Mouse (Mus musculus): ENCODE results near the gene Hrh1. TPM values are rescaled to one million over a fixed set of nuclear protein-coding genes. Genes with fewer than 3 reads are reported as not detected.
A peak's percentile ranks its signal among the peaks of the same experiment; 100 is the strongest.

Hrh1 gene
- polyA plus RNA-seq, 1 experiment from 2014 or later = 0.19 TPM

- no peak overlapping the region for H3K9ac ChIP-seq (replicated peaks; ENCODE audit: low read depth)
- DNase-seq (ENCODE audit: low spot score) = no peak
- no peak overlapping the region for H3K4me2 ChIP-seq (replicated peaks; ENCODE audit: low read depth, low read length)
- no peaks in the 10 kb centered on the region for H3K27me3 ChIP-seq (replicated peaks; ENCODE audit: insufficient read depth, low read length)
- 54% methylated on average over 8 of the region's 8 CpGs for WGBS
- no peak overlapping the region for H3K27ac ChIP-seq (ENCODE audit: low read length)
- H3K36me3 ChIP-seq (ENCODE audit: insufficient read depth, low read length) = no peaks in the 10 kb centered on the region
- H3K9me3 ChIP-seq (ENCODE audit: low read length) = no peaks in the 10 kb centered on the region
- no peak for ATAC-seq
- H3K4me3 ChIP-seq (ENCODE audit: low read depth, low read length) = no peak overlapping the region
- H3K4me1 ChIP-seq (ENCODE audit: insufficient read depth, low read depth, low read length) = no peaks in the 10 kb centered on the region
- TF ChIP-seq CTCF (IDR thresholded peaks at IDR 0.05) = no peak
- no peak for TF ChIP-seq EP300 (IDR thresholded peaks at IDR 0.05)
Measured at GRCm38 (mm10) chr6:114411913-114412312, 14.2 kb downstream of the Hrh1 start.

GRCm38 (mm10) chr6:114414510-114414909 lies 16.8 kb downstream of the Hrh1 start:
- no peaks in the 10 kb centered on the region for H3K4me1 ChIP-seq (ENCODE audit: insufficient read depth, low read depth, low read length)
- no peak for ATAC-seq
- TF ChIP-seq EP300 (IDR thresholded peaks at IDR 0.05) (no peak), CTCF (IDR thresholded peaks at IDR 0.05) (no peak)
- no peak overlapping the region for H3K4me2 ChIP-seq (replicated peaks; ENCODE audit: low read depth, low read length)
- no peaks in the 10 kb centered on the region for H3K27me3 ChIP-seq (replicated peaks; ENCODE audit: insufficient read depth, low read length)
- no peak overlapping the region for H3K27ac ChIP-seq (ENCODE audit: low read length)
- WGBS = 57% methylated on average over 8 of the region's 8 CpGs
- no peak for DNase-seq (ENCODE audit: low spot score)
- H3K9me3 ChIP-seq (ENCODE audit: low read length) = no peaks in the 10 kb centered on the region
- H3K36me3 ChIP-seq (ENCODE audit: insufficient read depth, low read length) = no peaks in the 10 kb centered on the region
- no peak overlapping the region for H3K4me3 ChIP-seq (ENCODE audit: low read depth, low read length)
- H3K9ac ChIP-seq (replicated peaks; ENCODE audit: low read depth) = no peak overlapping the region

- 58% methylated on average over 2 of the region's 2 CpGs for WGBS
- Histone ChIP-seq H3K9me3 (ENCODE audit: low read length) (no peaks in the 10 kb centered on the region), H3K4me3 (ENCODE audit: low read depth, low read length) (no peak overlapping the region), H3K27me3 (replicated peaks; ENCODE audit: insufficient read depth, low read length) (no peaks in the 10 kb centered on the region), H3K9ac (replicated peaks; ENCODE audit: low read depth) (no peak overlapping the region), H3K4me2 (replicated peaks; ENCODE audit: low read depth, low read length) (no peak overlapping the region), H3K27ac (ENCODE audit: low read length) (no peak overlapping the region), H3K36me3 (ENCODE audit: insufficient read depth, low read length) (no peaks in the 10 kb centered on the region), H3K4me1 (ENCODE audit: insufficient read depth, low read depth, low read length) (no peaks in the 10 kb centered on the region)
- DNase-seq (ENCODE audit: low spot score) (peak; percentile 57), ATAC-seq (peak; percentile 84)
- TF ChIP-seq EP300 (IDR thresholded peaks at IDR 0.05) = no peak
- TF ChIP-seq CTCF (IDR thresholded peaks at IDR 0.05) = no peak
Measured at GRCm38 (mm10) chr6:114418037-114418436, 20.3 kb downstream of the Hrh1 start.

GRCm38 (mm10) chr6:114421061-114421460 lies 23.3 kb downstream of the Hrh1 start:
- no peaks in the 10 kb centered on the region for H3K4me1 ChIP-seq (ENCODE audit: insufficient read depth, low read depth, low read length)
- no peaks in the 10 kb centered on the region for H3K36me3 ChIP-seq (ENCODE audit: insufficient read depth, low read length)
- no peak for ATAC-seq
- 0 out of 2 replicates have a peak, but pooled peaks cover 4% of the 10 kb centered on the region for H3K27me3 ChIP-seq (replicated peaks; ENCODE audit: insufficient read depth, low read length)
- H3K4me3 ChIP-seq (ENCODE audit: low read depth, low read length) = no peak overlapping the region
- H3K27ac ChIP-seq (ENCODE audit: low read length) = no peak overlapping the region
- no peak overlapping the region for H3K4me2 ChIP-seq (replicated peaks; ENCODE audit: low read depth, low read length)
- TF ChIP-seq CTCF (IDR thresholded peaks at IDR 0.05) = no peak
- TF ChIP-seq EP300 (IDR thresholded peaks at IDR 0.05) = no peak
- DNase-seq (ENCODE audit: low spot score) = no peak
- H3K9ac ChIP-seq (replicated peaks; ENCODE audit: low read depth) = no peak overlapping the region
- H3K9me3 ChIP-seq (ENCODE audit: low read length) = no peaks in the 10 kb centered on the region

DNA sequence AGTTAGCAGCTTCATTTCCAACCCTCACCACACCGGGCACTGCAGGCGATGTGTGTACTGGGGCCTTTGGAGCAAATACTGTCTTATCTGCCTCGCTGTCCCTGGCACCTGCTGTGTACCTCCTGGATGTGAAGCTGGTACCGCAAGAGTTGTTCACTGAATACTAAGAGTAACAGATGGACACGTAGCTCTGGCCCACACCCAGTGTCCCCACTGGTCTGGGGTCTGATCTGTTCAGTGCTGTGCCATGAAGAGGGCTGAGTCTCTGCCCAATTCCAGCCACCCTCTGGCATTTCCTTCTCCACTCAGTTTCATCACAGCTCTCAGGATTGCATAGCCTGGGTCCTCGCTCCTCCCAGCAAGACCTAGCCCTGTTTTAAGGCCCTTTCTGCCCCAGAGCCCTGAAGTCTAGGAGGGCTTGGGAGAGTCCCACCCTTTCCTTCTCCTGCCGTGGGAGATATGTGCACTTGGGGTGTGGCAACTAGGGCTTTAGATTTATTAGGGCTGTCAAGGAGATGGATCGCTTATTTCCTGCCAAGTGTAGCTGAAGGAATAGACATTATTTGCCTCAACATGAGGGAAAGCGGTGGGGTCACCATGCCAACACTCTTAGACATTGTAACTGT lies 25.4 kb downstream of the Hrh1 start:
- TF ChIP-seq CTCF (IDR thresholded peaks at IDR 0.05) (no peak), EP300 (IDR thresholded peaks at IDR 0.05) (no peak)
- Histone ChIP-seq H3K27me3 (replicated peaks; ENCODE audit: insufficient read depth, low read length) (0 out of 2 replicates have a peak, but pooled peaks cover 4% of the 10 kb centered on the region), H3K9ac (replicated peaks; ENCODE audit: low read depth) (no peak overlapping the region), H3K4me3 (ENCODE audit: low read depth, low read length) (no peak overlapping the region), H3K9me3 (ENCODE audit: low read length) (no peaks in the 10 kb centered on the region), H3K27ac (ENCODE audit: low read length) (no peak overlapping the region), H3K36me3 (ENCODE audit: insufficient read depth, low read length) (no peaks in the 10 kb centered on the region), H3K4me1 (ENCODE audit: insufficient read depth, low read depth, low read length) (no peaks in the 10 kb centered on the region), H3K4me2 (replicated peaks; ENCODE audit: low read depth, low read length) (no peak overlapping the region)
- 58% methylated on average over 9 of the region's 9 CpGs for WGBS
- no peak for DNase-seq (ENCODE audit: low spot score)
- ATAC-seq = peak; percentile 35; the same call in 1 of the 2 replicates

DNA sequence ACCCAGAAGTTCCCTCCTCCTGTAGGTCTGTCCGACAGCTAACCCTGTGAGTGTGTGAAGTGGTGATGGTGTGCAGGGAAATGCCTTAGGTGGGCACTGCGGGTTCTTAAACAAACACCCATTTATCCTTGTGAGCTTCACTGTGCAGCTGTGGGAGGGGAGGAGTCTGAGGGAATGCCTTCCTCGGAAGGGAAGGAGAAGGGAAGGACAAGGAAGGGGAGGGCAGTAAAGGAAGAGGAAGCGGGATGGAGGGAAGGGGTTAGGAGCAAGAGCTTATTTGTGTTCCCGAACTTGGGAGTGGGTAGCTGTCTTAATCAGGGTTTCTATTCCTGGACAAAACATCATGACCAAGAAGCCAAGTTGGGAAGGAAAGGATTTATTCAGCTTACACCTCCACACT lies 27.6 kb downstream of the Hrh1 start:
- Histone ChIP-seq H3K27ac (ENCODE audit: low read length) (no peak overlapping the region), H3K27me3 (replicated peaks; ENCODE audit: insufficient read depth, low read length) (0 out of 2 replicates have a peak, but pooled peaks cover 4% of the 10 kb centered on the region), H3K36me3 (ENCODE audit: insufficient read depth, low read length) (no peaks in the 10 kb centered on the region), H3K4me3 (ENCODE audit: low read depth, low read length) (no peak overlapping the region), H3K4me1 (ENCODE audit: insufficient read depth, low read depth, low read length) (no peaks in the 10 kb centered on the region), H3K9ac (replicated peaks; ENCODE audit: low read depth) (no peak overlapping the region), H3K9me3 (ENCODE audit: low read length) (no peaks in the 10 kb centered on the region), H3K4me2 (replicated peaks; ENCODE audit: low read depth, low read length) (no peak overlapping the region)
- TF ChIP-seq CTCF (IDR thresholded peaks at IDR 0.05) = no peak
- no peak for TF ChIP-seq EP300 (IDR thresholded peaks at IDR 0.05)
- DNase-seq (ENCODE audit: low spot score) = no peak
- ATAC-seq = no peak
- WGBS = 9% methylated on average over 5 of the region's 5 CpGs

Measured in lung, postnatal 0 days (tissue).